Mouse (Mus musculus) CD4-positive, CD25-positive, alpha-beta regulatory T cell, adult 2 months (primary cell): Measurements from ENCODE around the gene Nup62cl.

Experiments used
- DNase-seq: peaks from one replicate; pipeline ENCODE4 v3.0.0-alpha.2; 2012; ENCODE audit warnings: low read depth, low spot score

Gene Nup62cl

DNA sequence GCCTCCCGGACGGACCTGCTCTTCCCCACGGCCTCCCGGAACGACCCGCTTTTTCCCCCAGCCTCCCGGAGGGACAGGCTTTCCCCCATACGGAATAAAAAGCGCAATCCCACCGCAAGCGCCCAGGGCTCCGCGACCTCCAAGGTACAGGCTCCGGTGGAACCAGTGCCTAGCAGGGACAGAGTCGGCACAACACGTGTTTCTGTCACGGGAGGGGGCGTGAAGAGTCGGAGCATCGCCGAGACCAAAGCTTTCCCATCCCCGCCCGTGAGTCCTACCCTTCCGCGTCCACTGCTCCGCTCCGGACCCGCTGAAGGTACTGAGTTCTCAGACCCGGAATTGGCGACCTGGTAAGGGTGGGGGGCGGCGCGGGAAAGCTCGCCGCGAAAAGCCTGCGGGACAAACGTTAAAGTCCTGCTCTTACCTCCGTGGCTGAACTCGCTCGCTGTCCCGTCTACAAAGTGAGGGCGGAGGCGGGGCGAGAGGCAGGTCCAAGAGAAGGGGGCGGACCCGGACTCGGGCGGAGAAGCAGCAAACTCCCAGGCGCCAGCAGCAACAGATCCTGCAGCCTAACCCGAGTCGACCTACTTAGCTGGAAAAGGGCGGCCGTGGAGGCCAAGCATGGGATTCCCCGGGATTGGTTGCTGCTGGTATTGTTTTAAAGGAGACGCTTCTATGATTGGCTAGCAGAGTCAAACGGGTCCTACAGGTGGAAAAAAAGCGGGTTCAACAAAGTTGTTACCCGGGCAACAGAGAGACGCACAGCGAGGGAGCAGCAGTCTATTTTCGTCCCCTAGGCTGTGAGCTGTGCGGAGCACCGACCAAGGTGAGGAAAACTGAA lies at the start of gene Nup62cl, which contains the start of gene Pih1h3b:
TSS of gene Nup62cl (minus strand) at position 578 of the 841 bp plus-strand sequence.
TSS of gene Pih1h3b (plus strand) at position 745 of the 841 bp plus-strand sequence.
- peak; percentile 44 for DNase-seq

DNA sequence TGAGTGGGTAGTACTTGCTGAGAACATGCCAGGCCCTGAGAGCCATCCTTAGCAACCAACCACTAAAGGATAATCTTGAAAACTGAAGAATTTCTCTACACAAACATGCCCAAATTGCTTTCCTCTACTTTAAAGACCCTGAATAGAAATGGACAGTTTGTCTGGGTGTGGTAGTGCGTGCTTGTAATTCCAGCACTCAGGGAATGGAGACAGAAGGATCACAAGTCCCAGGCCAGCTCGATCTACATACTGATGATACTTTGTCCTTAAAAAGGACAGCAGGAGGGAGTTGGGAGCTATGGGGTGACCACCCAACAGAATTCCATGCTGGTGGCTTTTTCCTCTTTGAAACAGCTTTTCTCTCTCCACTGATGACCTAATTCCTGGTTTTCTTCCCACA lies 31.6 kb upstream of the Nup62cl start:
- no peak for DNase-seq

DNA sequence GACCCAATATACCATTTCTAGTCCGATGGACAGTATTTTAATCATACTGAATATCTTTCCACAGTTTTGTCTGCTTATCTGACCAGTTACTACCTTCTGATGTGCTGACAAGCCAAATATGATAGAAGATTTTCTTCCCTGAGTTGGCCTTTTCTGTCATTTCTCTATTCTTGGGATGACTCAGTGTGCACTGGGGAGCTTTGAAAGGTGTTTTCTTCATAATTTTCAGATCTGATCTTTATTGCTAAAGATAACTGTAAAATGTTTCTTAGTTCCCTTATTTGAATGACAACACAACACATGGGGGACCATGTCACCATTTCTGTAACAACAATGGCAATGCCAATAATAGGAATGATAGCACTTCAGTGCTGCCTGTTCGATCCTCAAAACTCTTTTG lies 20.0 kb upstream of the Nup62cl start:
- no peak for DNase-seq

DNA sequence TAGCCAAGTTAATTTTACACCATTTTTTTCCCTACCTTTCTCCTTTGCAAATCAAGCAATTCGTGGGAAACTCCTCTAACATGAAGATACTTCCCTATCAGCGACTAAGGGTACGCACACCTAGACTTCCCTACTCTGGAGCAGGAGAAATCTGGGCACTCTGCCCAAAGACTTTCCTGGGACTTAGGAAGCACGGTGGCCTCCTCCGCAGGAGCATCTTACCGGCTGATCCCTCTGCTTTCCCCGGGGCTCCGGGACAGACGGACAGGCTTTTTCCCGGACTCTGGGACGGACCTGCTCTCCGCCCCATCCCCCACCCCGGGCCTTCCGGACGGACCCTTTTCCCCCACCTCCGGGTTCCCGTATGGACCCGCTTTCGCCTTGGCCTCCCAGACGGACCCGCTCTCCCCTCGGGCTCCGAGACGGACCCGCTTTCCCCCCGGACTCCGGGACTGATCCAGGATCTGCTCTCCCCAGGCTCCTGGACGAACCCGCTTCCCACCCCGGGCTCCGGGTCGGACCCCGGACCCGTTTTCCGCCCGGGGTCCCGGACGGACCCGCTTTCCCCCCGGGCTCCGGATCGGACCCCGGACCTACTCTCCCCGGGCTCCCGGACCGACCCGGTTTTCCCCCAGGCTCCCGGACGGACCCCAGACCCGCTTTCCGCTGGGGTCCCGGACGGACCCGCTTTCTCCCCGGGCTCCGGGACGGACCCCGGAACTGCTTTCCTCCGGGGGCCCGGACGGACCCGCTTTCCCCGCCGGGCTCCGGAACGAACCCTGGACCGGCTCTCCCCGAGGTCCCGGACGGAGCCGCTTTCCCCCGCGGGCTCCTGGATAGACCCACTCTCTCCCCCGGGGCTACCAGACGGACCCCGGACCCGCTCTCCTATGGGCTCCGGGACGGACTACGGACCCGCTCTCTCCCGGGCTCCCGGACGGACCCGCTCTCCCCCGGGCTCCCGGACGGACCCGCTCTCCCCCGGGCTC lies 1.3 kb downstream of the Nup62cl start:
- DNase-seq = peak; percentile 0

DNA sequence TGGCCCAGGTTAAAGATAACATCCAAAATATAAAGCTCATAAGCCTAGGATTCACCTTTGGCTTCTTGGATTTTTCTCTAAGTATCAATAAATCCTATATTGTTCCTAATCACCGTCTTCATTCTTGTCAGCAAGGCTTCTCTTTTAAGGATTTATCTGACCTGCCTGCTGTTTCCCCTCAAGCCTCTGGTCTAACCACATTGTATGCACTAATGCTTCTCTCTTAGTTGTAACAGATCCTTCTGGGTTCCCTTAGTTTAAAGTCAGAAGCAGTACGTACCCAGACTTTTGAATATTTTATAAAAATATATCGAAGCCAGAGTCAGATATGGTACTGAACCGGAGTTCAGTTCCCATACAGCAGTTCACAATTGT lies 63.8 kb downstream of the Nup62cl start:
- no peak for DNase-seq

DNA sequence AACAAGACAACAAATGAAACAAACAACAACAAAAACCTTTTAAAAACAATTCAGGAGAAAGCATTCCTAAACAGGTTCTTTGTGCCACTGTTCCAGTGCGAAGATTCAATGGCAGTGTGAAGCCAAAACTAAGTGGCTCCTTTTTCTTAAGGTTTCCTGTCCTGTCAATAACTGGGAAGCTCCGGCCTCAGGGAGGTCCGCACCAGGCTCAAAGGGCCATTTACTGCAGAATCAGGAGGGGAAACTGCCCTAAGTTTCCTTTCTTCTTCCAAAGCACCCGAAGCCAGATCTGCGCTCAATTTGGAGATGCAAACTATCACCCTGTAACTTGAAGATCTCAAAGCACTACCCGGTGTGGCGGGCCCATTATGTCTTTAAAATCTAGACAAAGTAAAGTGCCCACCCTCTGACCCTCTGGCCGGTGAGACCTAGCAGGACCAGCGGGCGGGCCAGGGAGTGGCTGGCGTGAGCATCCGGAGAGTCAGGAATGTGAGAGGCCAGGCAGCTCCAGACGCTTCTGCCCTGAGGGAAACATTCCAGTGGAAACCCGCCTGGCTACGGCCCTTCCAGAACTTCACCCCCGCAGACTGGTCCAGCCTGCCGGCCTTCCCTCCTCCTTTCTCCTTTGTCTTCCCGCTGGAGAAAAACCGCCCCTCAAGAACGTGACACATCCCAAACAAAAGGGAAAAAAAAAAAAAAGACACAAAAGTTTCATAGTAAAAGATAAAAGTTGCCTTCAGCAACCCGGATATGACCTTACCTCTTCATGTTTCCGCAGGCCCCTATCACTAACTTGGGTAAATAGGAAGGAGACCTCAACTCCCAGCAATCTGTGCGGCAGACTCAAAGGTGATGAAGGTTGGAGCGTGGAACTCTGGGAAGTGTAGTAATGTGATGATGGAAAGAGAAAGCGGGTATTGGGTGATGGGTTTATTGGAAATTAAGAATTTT lies 64.5 kb downstream of the Nup62cl start, which contains the start of gene Rbm41:
TSS of gene Rbm41 (minus strand) at position 856 of the 951 bp plus-strand sequence.
- DNase-seq = peak; percentile 80

DNA sequence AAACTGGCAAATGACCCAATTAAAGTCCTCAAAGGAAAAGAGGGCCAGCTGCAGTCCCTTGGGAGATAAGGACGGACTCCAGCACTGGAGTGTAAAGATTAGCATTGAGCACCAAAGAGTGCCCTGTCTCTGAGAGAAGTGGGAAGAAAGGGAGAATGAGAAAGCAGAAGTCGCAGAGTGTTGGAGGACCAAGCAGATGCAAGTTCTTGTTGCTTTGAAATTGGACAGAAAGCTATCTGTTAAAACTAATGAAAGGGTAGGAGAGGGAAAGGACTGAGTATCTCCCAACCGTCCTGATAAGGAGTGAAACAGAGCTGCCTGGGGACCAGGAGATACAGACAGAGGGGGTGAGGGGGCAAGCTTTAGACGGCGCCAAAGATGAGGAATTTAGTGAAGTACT lies 80.4 kb downstream of the Nup62cl start:
- DNase-seq = no peak
